Mouse (Mus musculus): ENCODE measurements at regions not wholly inside any gene's neighbourhood (a gene's known extent, or its start where the extent isn't known, plus 50 kb on each side); places are given as distances from the start of the nearest gene placed in this dataset.
A peak's percentile ranks its signal among the peaks of the same experiment; 100 is the strongest.

GRCm38 (mm10) chr8:8285876-8286275 lies 375.2 kb downstream of the Efnb2 start:
- no peak for DNase-seq (ENCODE audit: low read depth, low spot score)

- no peak for DNase-seq (ENCODE audit: low read depth, low spot score)
These were observed 386.1 kb downstream of the Efnb2 start for GRCm38 (mm10) chr8:8274987-8275386.

- no peak for DNase-seq (ENCODE audit: low read depth, low spot score)
These were observed 386.8 kb downstream of the Efnb2 start for GRCm38 (mm10) chr8:8274211-8274641.

GRCm38 (mm10) chr8:8258855-8259254 lies 402.2 kb downstream of the Efnb2 start:
- no peak for DNase-seq (ENCODE audit: low read depth, low spot score)

GRCm38 (mm10) chr8:8258231-8258638 lies 402.8 kb downstream of the Efnb2 start:
- peak; percentile 24 for DNase-seq (ENCODE audit: low read depth, low spot score)

GRCm38 (mm10) chr8:8256327-8256726 lies 404.7 kb downstream of the Efnb2 start:
- no peak for DNase-seq (ENCODE audit: low read depth, low spot score)

- no peak for DNase-seq (ENCODE audit: low read depth, low spot score)
These were observed 406.6 kb downstream of the Efnb2 start for GRCm38 (mm10) chr8:8254446-8254845.

GRCm38 (mm10) chr8:8244599-8244998 lies 416.4 kb downstream of the Efnb2 start:
- DNase-seq (ENCODE audit: low read depth, low spot score) = no peak

GRCm38 (mm10) chr8:8241755-8242501 lies 419.1 kb downstream of the Efnb2 start:
- no peak for DNase-seq (ENCODE audit: low read depth, low spot score)

GRCm38 (mm10) chr8:8241051-8241688 lies 419.9 kb downstream of the Efnb2 start:
- no peak for DNase-seq (ENCODE audit: low read depth, low spot score)

- DNase-seq (ENCODE audit: low read depth, low spot score) = no peak
These were observed 421.6 kb downstream of the Efnb2 start for GRCm38 (mm10) chr8:8239489-8239888.

- no peak for DNase-seq (ENCODE audit: low read depth, low spot score)
These were observed 423.0 kb downstream of the Efnb2 start for GRCm38 (mm10) chr8:8238051-8238450.

- no peak for DNase-seq (ENCODE audit: low read depth, low spot score)
These were observed 427.4 kb downstream of the Efnb2 start for GRCm38 (mm10) chr8:8233616-8234015.

GRCm38 (mm10) chr8:8233156-8233555 lies 427.9 kb downstream of the Efnb2 start:
- DNase-seq (ENCODE audit: low read depth, low spot score) = no peak

GRCm38 (mm10) chr8:8231996-8232632 lies 428.9 kb downstream of the Efnb2 start:
- no peak for DNase-seq (ENCODE audit: low read depth, low spot score)

GRCm38 (mm10) chr8:8231308-8231985 lies 429.6 kb downstream of the Efnb2 start:
- DNase-seq (ENCODE audit: low read depth, low spot score) = no peak

GRCm38 (mm10) chr8:8225994-8226393 lies 435.0 kb downstream of the Efnb2 start:
- DNase-seq (ENCODE audit: low read depth, low spot score) = no peak

- DNase-seq (ENCODE audit: low read depth, low spot score) = peak; percentile 6
These were observed 435.7 kb downstream of the Efnb2 start for GRCm38 (mm10) chr8:8225175-8225830.

GRCm38 (mm10) chr8:8220395-8221031 lies 440.5 kb downstream of the Efnb2 start:
- no peak for DNase-seq (ENCODE audit: low read depth, low spot score)

- no peak for DNase-seq (ENCODE audit: low read depth, low spot score)
These were observed 441.2 kb downstream of the Efnb2 start for GRCm38 (mm10) chr8:8219701-8220394.
